Mouse (Mus musculus) MEL (cell line): ENCODE results near the gene Robo1. TPM values are rescaled to one million over a fixed set of nuclear protein-coding genes. Genes with fewer than 3 reads are reported as not detected.

Experiments
- DNase-seq: peaks from one replicate; pipeline ENCODE4 v3.0.0; 2011; ENCODE audit warnings: low read depth, low spot score
- H3K27ac ChIP-seq: 2 replicates; pipeline ENCODE4 v1.5.1; 2012; ENCODE audit warnings: low read depth, mild to moderate bottlenecking, control low read depth, low read length, moderate library complexity; ENCODE audit not compliant: control insufficient read depth
- H3K27me3 ChIP-seq, 2 experiments: fragments of 150-350 bp in 1 of 2; sonication (generic) in 1 of 2; 2 replicates each; pipeline ENCODE4 v1.6.1; 2012; ENCODE audit warnings: low read length in 2 of 2, mild to moderate bottlenecking in 2 of 2, improper control_type of control experiment in 1 of 2, moderate library complexity in 1 of 2; ENCODE audit not compliant: insufficient read depth in 2 of 2, control insufficient read depth in 1 of 2
- H3K36me3 ChIP-seq, 2 experiments: 2 replicates each; pipeline ENCODE4 v1.6.1; 2012 to 2014; ENCODE audit warnings: low read length in 2 of 2, improper control_type of control experiment in 1 of 2, inconsistent platforms in 1 of 2, mild to moderate bottlenecking in 1 of 2; ENCODE audit not compliant: insufficient read depth in 2 of 2, control insufficient read depth in 1 of 2
- H3K4me1 ChIP-seq, 2 experiments: fragments of 150-350 bp in 1 of 2; sonication (generic) in 1 of 2; 2 replicates each; pipeline ENCODE4 v1.6.1; 2012; ENCODE audit warnings: low read length in 2 of 2, improper control_type of control experiment in 1 of 2, mild to moderate bottlenecking in 1 of 2; ENCODE audit not compliant: insufficient read depth in 2 of 2, control insufficient read depth in 1 of 2
- H3K4me3 ChIP-seq, 2 experiments: fragments of 150-350 bp in 1 of 2; sonication (generic) in 1 of 2; 2 replicates each; pipeline ENCODE4 v1.5.1; 2012; ENCODE audit warnings: low read depth in 2 of 2, low read length in 2 of 2, mild to moderate bottlenecking in 2 of 2, moderate library complexity in 2 of 2, control low read depth in 1 of 2, improper control_type of control experiment in 1 of 2; ENCODE audit not compliant: control insufficient read depth in 1 of 2, insufficient read depth in 1 of 2
- H3K79me2 ChIP-seq: 2 replicates; pipeline ENCODE4 v1.6.1; 2012; ENCODE audit warnings: mild to moderate bottlenecking, low read length, moderate library complexity; ENCODE audit not compliant: control insufficient read depth, poor library complexity, insufficient read depth
- H3K9ac ChIP-seq: 2 replicates; pipeline ENCODE4 v1.6.1; 2012; ENCODE audit warnings: low read depth, mild to moderate bottlenecking, control low read depth, low read length, moderate library complexity; ENCODE audit not compliant: control insufficient read depth, poor library complexity, severe bottlenecking
- H3K9me3 ChIP-seq: fragments of 150-350 bp; sonication (generic); replicated peaks from 2 replicates; pipeline ENCODE4 v1.6.1; 2012; ENCODE audit warnings: mild to moderate bottlenecking, low read length, improper control_type of control experiment, moderate library complexity; ENCODE audit not compliant: insufficient read depth
- BHLHE40 ChIP-seq: IDR thresholded peaks from 2 replicates; pipeline ENCODE4 v1.6.1; 2012; ENCODE audit warnings: low read depth, mild to moderate bottlenecking, inconsistent platforms, low read length, improper control_type of control experiment, borderline replicate concordance
- CHD1 ChIP-seq: IDR thresholded peaks from 2 replicates; pipeline ENCODE4 v1.6.1; 2012; ENCODE audit warnings: low read depth, mild to moderate bottlenecking, inconsistent platforms, low read length, improper control_type of control experiment
- CHD2 ChIP-seq: IDR thresholded peaks from 2 replicates; pipeline ENCODE4 v1.6.1; 2011; ENCODE audit warnings: low read length, improper control_type of control experiment
- CTCF ChIP-seq, 3 experiments: IDR thresholded peaks in 2 of 3; conservative IDR thresholded peaks in 1 of 3; 2 replicates each; pipeline ENCODE4 v1.5.1; 2011 to 2012; ENCODE audit warnings: low read length in 3 of 3, low read depth in 2 of 3, mild to moderate bottlenecking in 2 of 3, improper control_type of control experiment in 1 of 3, inconsistent platforms in 1 of 3, mixed read lengths in 1 of 3, moderate library complexity in 1 of 3; ENCODE audit not compliant: control insufficient read depth in 1 of 3, insufficient read depth in 1 of 3, poor library complexity in 1 of 3, severe bottlenecking in 1 of 3
- E2F4 ChIP-seq: IDR thresholded peaks from 2 replicates; pipeline ENCODE4 v1.6.1; 2011; ENCODE audit warnings: low read depth, low read length, improper control_type of control experiment, borderline replicate concordance
- EP300 ChIP-seq, 2 experiments: IDR thresholded peaks; 2 replicates each; pipeline ENCODE4 v1.6.1; 2011; ENCODE audit warnings: improper control_type of control experiment in 2 of 2, low read length in 2 of 2, low read depth in 1 of 2, mild to moderate bottlenecking in 1 of 2
- ETS1 ChIP-seq: IDR thresholded peaks from 2 replicates; pipeline ENCODE4 v1.6.1; 2012; ENCODE audit warnings: low read depth, mild to moderate bottlenecking, inconsistent platforms, low read length, improper control_type of control experiment, moderate library complexity
- GABPA ChIP-seq: IDR thresholded peaks from 2 replicates; pipeline ENCODE4 v1.6.1; 2012; ENCODE audit warnings: low read depth, mild to moderate bottlenecking, inconsistent platforms, low read length, improper control_type of control experiment, moderate library complexity
- HCFC1 ChIP-seq: IDR thresholded peaks from 2 replicates; pipeline ENCODE4 v1.6.1; 2012; ENCODE audit warnings: low read depth, mild to moderate bottlenecking, inconsistent platforms, low read length, improper control_type of control experiment, moderate library complexity
- KAT2A ChIP-seq: conservative IDR thresholded peaks from 2 replicates; pipeline ENCODE4 v1.6.1; 2012; ENCODE audit warnings: low read depth, low read length, improper control_type of control experiment, inconsistent platforms
- MAFK ChIP-seq: IDR thresholded peaks from 2 replicates; pipeline ENCODE4 v1.6.1; 2011; ENCODE audit warnings: low read depth, mild to moderate bottlenecking, low read length, improper control_type of control experiment, borderline replicate concordance
- MYB ChIP-seq: IDR thresholded peaks from 2 replicates; pipeline ENCODE4 v1.6.1; 2011; ENCODE audit warnings: mild to moderate bottlenecking, low read depth, low read length, improper control_type of control experiment
- POLR2AphosphoS5 ChIP-seq: IDR thresholded peaks from 2 replicates; pipeline ENCODE4 v1.6.1; 2012; ENCODE audit warnings: low read depth, borderline replicate concordance, mild to moderate bottlenecking, inconsistent platforms, low read length, moderate library complexity, mixed read lengths
- RAD21 ChIP-seq: IDR thresholded peaks from 2 replicates; pipeline ENCODE4 v1.6.1; 2011; ENCODE audit warnings: mild to moderate bottlenecking, low read depth, low read length, improper control_type of control experiment
- RCOR1 ChIP-seq: IDR thresholded peaks from 2 replicates; pipeline ENCODE4 v1.6.1; 2012; ENCODE audit warnings: low read depth, mild to moderate bottlenecking, inconsistent platforms, low read length, improper control_type of control experiment
- SIN3A ChIP-seq: IDR thresholded peaks from 2 replicates; pipeline ENCODE4 v1.6.1; 2012; ENCODE audit warnings: low read length, improper control_type of control experiment, inconsistent platforms
- TAL1 ChIP-seq: IDR thresholded peaks from 2 replicates; pipeline ENCODE4 v1.6.1; 2012; ENCODE audit warnings: mild to moderate bottlenecking, inconsistent platforms, low read length, moderate library complexity, mixed read lengths
- TBP ChIP-seq: IDR thresholded peaks from 2 replicates; pipeline ENCODE4 v1.8.0; 2011; ENCODE audit warnings: low read depth, low read length, improper control_type of control experiment
- USF2 ChIP-seq, 2 experiments: IDR thresholded peaks; 2 replicates each; pipeline ENCODE4 v1.6.1; 2011 to 2012; ENCODE audit warnings: improper control_type of control experiment in 2 of 2, low read length in 2 of 2, borderline replicate concordance in 1 of 2, inconsistent platforms in 1 of 2, low read depth in 1 of 2, mild to moderate bottlenecking in 1 of 2; ENCODE audit not compliant: insufficient read depth in 1 of 2
- ZKSCAN1 ChIP-seq: IDR thresholded peaks from 2 replicates; pipeline ENCODE4 v1.6.1; 2012; ENCODE audit warnings: low read depth, mild to moderate bottlenecking, inconsistent platforms, low read length, improper control_type of control experiment, moderate library complexity
- ZMIZ1 ChIP-seq: IDR thresholded peaks from 2 replicates; pipeline ENCODE4 v1.6.1; 2012; ENCODE audit warnings: low read depth, mild to moderate bottlenecking, inconsistent platforms, low read length, improper control_type of control experiment, moderate library complexity
- ZNF384 ChIP-seq: IDR thresholded peaks from 2 replicates; pipeline ENCODE4 v1.6.1; 2012; ENCODE audit warnings: low read depth, mild to moderate bottlenecking, inconsistent platforms, low read length, improper control_type of control experiment
- polyA plus RNA-seq, 2 experiments: library from polyadenylated mRNA; stranded (reverse) in 1 of 2; unstranded in 1 of 2; fragments of >175 nt in 1 of 2; fragments of >200 nt in 1 of 2; gene quantifications; 2 replicates each; pipeline versions ENCODE4 v1.2.1 to v1.2.4; 2012; ENCODE audit warnings: low replicate concordance in 2 of 2, low read depth in 1 of 2; ENCODE audit not compliant: insufficient read length in 2 of 2, insufficient read depth in 1 of 2, missing spikeins in 1 of 2
- total RNA-seq: library from RNA; depleted of rRNA; stranded (reverse); fragments of 300-350 nt; gene quantifications from 2 replicates; pipeline ENCODE4 v1.2.3, GENCODE M21; 2012

Robo1 gene
- total and polyA plus RNA-seq, 3 experiments = not detected

DNA sequence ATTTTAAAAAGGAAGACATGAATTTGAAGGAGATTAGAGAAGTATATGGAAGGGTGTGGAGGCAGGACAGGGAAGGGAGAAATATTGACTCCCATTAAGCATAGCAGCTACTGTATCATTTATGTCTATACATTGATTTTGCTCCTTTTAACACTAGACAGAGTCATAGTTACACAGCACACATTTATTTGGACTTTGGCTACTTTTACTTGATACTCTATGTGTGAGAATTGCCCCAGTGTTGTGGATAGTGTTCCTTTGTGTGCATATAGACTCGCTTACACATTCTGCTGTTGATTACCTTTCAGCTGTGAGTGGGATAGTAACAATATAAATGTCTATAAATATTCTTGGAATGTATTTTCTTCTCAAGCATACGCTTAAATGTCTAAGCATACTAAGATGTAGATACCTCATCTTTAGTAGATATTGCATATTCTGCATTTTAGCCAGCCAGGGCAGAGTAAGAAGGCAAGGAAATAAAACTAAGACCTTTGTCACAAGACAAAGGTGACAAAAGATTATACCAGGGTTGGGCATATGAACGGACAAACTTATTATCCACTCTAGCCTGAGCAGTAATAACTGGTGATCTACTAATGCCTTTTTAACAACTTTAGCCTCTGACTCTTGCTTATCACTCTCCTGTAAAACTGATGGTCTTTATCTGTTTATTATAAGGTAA lies 31.6 kb upstream of the Robo1 start:
- DNase-seq = no peak
- no peaks in the 10 kb centered on the region for H3K79me2 ChIP-seq
- no peaks in the 10 kb centered on the region for H3K27me3 ChIP-seq
- no peaks in the 10 kb centered on the region for H3K9me3 ChIP-seq
- no peaks in the 10 kb centered on the region for H3K4me1 ChIP-seq
- H3K9ac ChIP-seq = no peak overlapping the region
- no peak overlapping the region for H3K4me3 ChIP-seq
- no peaks in the 10 kb centered on the region for H3K36me3 ChIP-seq
- TF ChIP-seq EP300 (IDR thresholded peaks at IDR 0.05; ENCODE audit: low read depth in 1 of 2, low read length in 2 of 2) (no peak), POLR2AphosphoS5 (no peak), BHLHE40 (no peak), RCOR1 (no peak), RAD21 (no peak), MYB (no peak), TAL1 (no peak), ZMIZ1 (no peak), TBP (no peak), ZNF384 (no peak), ETS1 (no peak), ZKSCAN1 (no peak), CHD2 (no peak)
- H3K27ac ChIP-seq = no peak overlapping the region

DNA sequence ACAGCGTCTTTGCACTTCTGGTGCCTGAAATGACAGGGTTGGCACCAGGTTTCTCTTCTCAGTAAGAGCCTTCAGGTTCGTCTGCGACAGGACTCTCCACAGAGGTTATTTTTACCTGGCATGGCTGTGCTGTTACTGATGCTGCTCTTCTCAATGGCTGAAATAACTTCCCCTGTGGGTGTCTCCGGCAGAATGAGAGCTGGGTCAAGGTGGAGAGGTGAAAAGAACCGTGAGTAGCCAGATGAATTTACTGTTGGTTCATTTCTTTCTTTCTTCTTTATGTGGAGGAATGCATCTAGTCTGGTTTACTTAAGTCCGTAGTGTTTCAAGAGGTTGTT lies 194 bp downstream of the Robo1 start:
- no peak overlapping the region for H3K27ac ChIP-seq
- TF ChIP-seq RCOR1 (no peak), GABPA (no peak), CHD2 (no peak), MAFK (no peak), ZNF384 (no peak), ETS1 (no peak), SIN3A (no peak), CHD1 (no peak), HCFC1 (no peak), BHLHE40 (no peak), USF2 (IDR thresholded peaks at IDR 0.05; ENCODE audit: borderline replicate concordance in 1 of 2, insufficient read depth in 1 of 2, low read depth in 1 of 2, low read length in 2 of 2) (no peak), CTCF (IDR thresholded peaks at IDR 0.05 in 2 of 3, conservative IDR thresholded peaks at IDR 0.05 in 1 of 3; ENCODE audit: control insufficient read depth in 1 of 3, insufficient read depth in 1 of 3, low read depth in 2 of 3, low read length in 3 of 3, poor library complexity in 1 of 3, severe bottlenecking in 1 of 3) (no peak), KAT2A (no peak), E2F4 (no peak), POLR2AphosphoS5 (no peak)
- TF ChIP-seq, all 39 proteins: peak for 0

More for the DNA sequence above, 194 bp downstream of the Robo1 start:
- no peaks in the 10 kb centered on the region for H3K9me3 ChIP-seq
- H3K9ac ChIP-seq = no peak overlapping the region
- no peak for DNase-seq
- no peaks in the 10 kb centered on the region for H3K79me2 ChIP-seq
- H3K27me3 ChIP-seq = no peaks in the 10 kb centered on the region
- no peaks in the 10 kb centered on the region for H3K4me1 ChIP-seq
- H3K36me3 ChIP-seq = no peaks in the 10 kb centered on the region
- H3K4me3 ChIP-seq = no peak overlapping the region
